ENCODE assay signal across 8 mouse cellular contexts in the genomic region with DNA sequence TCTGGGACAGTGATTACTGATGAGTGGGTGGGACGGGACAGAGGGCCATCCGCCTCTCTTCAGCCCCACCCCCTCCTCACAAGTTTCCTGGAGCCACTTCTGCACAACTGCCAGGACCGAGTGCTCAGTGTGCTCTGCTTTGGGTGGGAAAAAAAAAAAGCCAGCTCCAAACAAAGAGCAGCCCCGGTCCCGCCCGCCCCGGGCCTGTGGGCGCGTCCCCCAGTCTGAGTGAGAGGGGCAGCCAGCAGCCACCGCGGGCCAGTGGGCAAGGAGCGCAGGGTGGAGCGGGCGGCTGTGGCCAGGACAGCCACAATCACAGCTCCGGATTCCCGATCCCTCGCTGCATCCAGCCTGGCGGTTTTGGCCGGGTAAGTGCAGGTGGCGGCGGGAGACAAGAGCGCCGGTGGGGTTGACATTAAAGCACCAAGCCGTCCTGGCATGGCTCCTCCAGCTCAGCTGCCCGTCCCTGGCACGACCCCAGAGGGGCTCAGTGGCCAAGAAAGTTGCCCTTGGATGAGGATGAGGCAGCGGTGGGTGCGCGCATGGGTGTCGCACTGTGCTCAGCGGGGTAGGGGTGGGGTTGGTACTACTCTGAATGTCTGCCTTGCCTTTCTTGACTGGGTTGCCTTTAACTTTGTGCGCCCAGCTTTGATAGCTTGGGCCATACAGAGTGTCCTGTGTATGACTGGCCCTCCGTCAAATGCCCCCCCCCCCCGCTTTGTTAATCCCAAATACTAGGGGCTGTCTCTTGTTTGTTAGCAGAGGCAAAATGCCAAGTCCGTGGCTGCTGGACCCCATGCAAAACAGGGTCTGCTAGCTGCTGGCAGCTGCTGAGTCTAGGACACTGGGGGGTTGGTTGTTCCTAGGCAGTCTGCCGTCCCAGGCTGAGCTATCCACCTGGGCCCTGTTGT. TPM values are rescaled to one million over a fixed set of nuclear protein-coding genes. Genes with fewer than 3 reads are reported as not detected.
A peak's percentile ranks its signal among the peaks of the same experiment; 100 is the strongest.
DNase-seq lines count a peak whose midpoint lies in the region; ATAC-seq and TF ChIP-seq lines count a peak whose summit lies in the region.

A gene (plus strand): TSS at position 79 of the 911 bp plus-strand sequence.

- TF ChIP-seq CTCF in olfactory bulb, adult 2 months (IDR thresholded peaks at IDR 0.05; ENCODE audit: insufficient read depth, low read depth, low read length) = no peak

- peak within 1 kb of the TSS; percentile 50 for H3K4me3 ChIP-seq in hindbrain, embryonic 13.5 days
- peak within 1 kb of the TSS; percentile 10; the same call in 1 of the 2 replicates for H3K4me3 ChIP-seq in liver, embryonic 15.5 days (replicated peaks)
- peak within 1 kb of the TSS; percentile 31 for H3K4me3 ChIP-seq in olfactory bulb, adult 2 months (ENCODE audit: insufficient read depth, low read depth, low read length)

- no peaks in the 10 kb centered on the region for H3K36me3 ChIP-seq in hindbrain, embryonic 13.5 days
- no peaks in the 10 kb centered on the region for H3K36me3 ChIP-seq in liver, embryonic 15.5 days (replicated peaks)

- H3K9me3 ChIP-seq in hindbrain, embryonic 13.5 days = no peaks in the 10 kb centered on the region
- no peaks in the 10 kb centered on the region for H3K9me3 ChIP-seq in liver, embryonic 15.5 days (replicated peaks)

- DNase-seq in cerebellum, postnatal 14 days = peak; percentile 71 to 74
- no peak for DNase-seq in cerebellum, adult 11 months
- DNase-seq in adrenal gland, adult 2 months = peak; percentile 71
- DNase-seq in forelimb bud, embryonic 11.5 days (ENCODE audit: low read depth, low spot score) = peak; percentile 30
- no peak for DNase-seq in B cell, adult 2 months

- H3K27ac ChIP-seq in hindbrain, embryonic 13.5 days = peak within 1 kb of the TSS; percentile 89
- H3K27ac ChIP-seq in liver, embryonic 15.5 days (replicated peaks) = no peak within 1 kb of the TSS
- no peak within 1 kb of the TSS for H3K27ac ChIP-seq in olfactory bulb, adult 2 months (ENCODE audit: insufficient read depth, low read depth, low read length)

- TF ChIP-seq POLR2A in olfactory bulb, adult 2 months (IDR thresholded peaks at IDR 0.05; ENCODE audit: insufficient read depth, low read depth, low read length) = no peak

- peak; percentile 87 for ATAC-seq in hindbrain, embryonic 13.5 days (ENCODE audit: low FRiP score)
- no peak for ATAC-seq in liver, embryonic 15.5 days (ENCODE audit: insufficient read depth)

- H3K4me2 ChIP-seq in hindbrain, embryonic 13.5 days = peak within 1 kb of the TSS; percentile 84
- peak within 1 kb of the TSS; percentile 27 for H3K4me2 ChIP-seq in liver, embryonic 15.5 days

- 1% methylated on average over 35 of the region's 36 CpGs for WGBS in hindbrain, embryonic 13.5 days
- WGBS in liver, embryonic 15.5 days (ENCODE audit: insufficient replicate concordance) = 7% methylated on average over 36 of the region's 36 CpGs
- 3% methylated on average over 36 of the region's 36 CpGs for WGBS in olfactory bulb, adult 2 months

- H3K9ac ChIP-seq in hindbrain, embryonic 13.5 days = peak within 1 kb of the TSS; percentile 79
- H3K9ac ChIP-seq in liver, embryonic 15.5 days = no peak within 1 kb of the TSS

- peaks cover 6% of the 10 kb centered on the region; the same call in 1 of the 2 replicates for H3K27me3 ChIP-seq in hindbrain, embryonic 13.5 days
- H3K27me3 ChIP-seq in liver, embryonic 15.5 days = peaks cover 39% of the 10 kb centered on the region

- peaks cover 53% of the 10 kb centered on the region for H3K4me1 ChIP-seq in hindbrain, embryonic 13.5 days (replicated peaks)
- no peaks in the 10 kb centered on the region; the same call in 1 of the 2 replicates for H3K4me1 ChIP-seq in liver, embryonic 15.5 days (replicated peaks)
- H3K4me1 ChIP-seq in olfactory bulb, adult 2 months (ENCODE audit: control insufficient read depth, insufficient read depth, low read length) = peaks cover 12% of the 10 kb centered on the region

RNA-seq across cellular contexts. Expression of the gene that starts here (rescaled TPM):
- total RNA-seq in adrenal gland, adult 2 months (2021) = 10 to 100 TPM in 1 of 2 experiments, 1 to 10 TPM in 1; 4.4 to 20.1 TPM
- 12.5 and 13.2 TPM in 2 replicates for polyA plus RNA-seq in adrenal gland, adult 2 months (2012; rRNA removed)
- 8.6 and 8.7 TPM in 2 replicates for polyA plus RNA-seq in hindbrain, embryonic 13.5 days (2015; fragmentation: Nextera tagmentation; extraction: Ambion mirVana)
- polyA plus RNA-seq in liver, embryonic 15.5 days (2015; fragmentation: Nextera tagmentation; extraction: Ambion mirVana) = 0.21 and 0.31 TPM in 2 replicates
- not detected in 2 replicates for polyA plus RNA-seq in olfactory bulb, adult 2 months (2012; ENCODE audit: insufficient read depth, insufficient read length, low replicate concordance, missing spikeins)

Comparison
In these comparisons a context has a peak if more than half of its experiments do, and no peak if none do; other contexts are left out.
1. DNase-seq: peak in cerebellum, postnatal 14 days (2 of 2), adrenal gland, adult 2 months (single experiment) and forelimb bud, embryonic 11.5 days (single experiment); none in cerebellum, adult 11 months (single experiment) and B cell, adult 2 months (0 of 2).
2. Peak in every context shown above with its lines, with median percentiles within 50 percentile points of each other: H3K4me3 ChIP-seq.